Mouse (Mus musculus) hindbrain, embryonic 14.5 days (tissue): ENCODE measurements around the gene Abcb4. TPM values are rescaled to one million over a fixed set of nuclear protein-coding genes. Genes with fewer than 3 reads are reported as not detected.

Experiments
- ATAC-seq: fragments of 200-750 bp; cut with Nextera tagmentation; 2 replicates; pipeline ENCODE4 v1.8.0; 2017; ENCODE audit warnings: moderate number of reproducible peaks, mild to moderate bottlenecking, moderate TSS enrichment, moderate library complexity; ENCODE audit not compliant: low FRiP score
- DNase-seq: peaks from one replicate; pipeline ENCODE4 v3.0.0-alpha.2; 2015; ENCODE audit warnings: low spot score
- H3K27ac ChIP-seq: fragments of 300-500 bp; sonication (generic); 2 replicates; pipeline ENCODE4 v1.5.1; 2014; ENCODE audit warnings: mild to moderate bottlenecking, moderate library complexity
- H3K27me3 ChIP-seq: fragments of 300-500 bp; sonication (generic); 2 replicates; pipeline ENCODE4 v1.6.1; 2014; ENCODE audit warnings: mild to moderate bottlenecking, low read length, mixed read lengths; ENCODE audit not compliant: control insufficient read depth, insufficient read depth
- H3K36me3 ChIP-seq: fragments of 300-500 bp; sonication (generic); replicated peaks from 2 replicates; pipeline ENCODE4 v1.6.1; 2014; ENCODE audit not compliant: control insufficient read depth, insufficient read depth
- H3K4me1 ChIP-seq: fragments of 300-500 bp; sonication (generic); replicated peaks from 2 replicates; pipeline ENCODE4 v1.6.1; 2014; ENCODE audit warnings: antibody characterized with exemption, low read length, mixed read lengths; ENCODE audit not compliant: control insufficient read depth, insufficient read depth
- H3K4me2 ChIP-seq: fragments of 300-500 bp; sonication (generic); replicated peaks from 2 replicates; pipeline ENCODE4 v1.6.1; 2014; ENCODE audit warnings: mild to moderate bottlenecking, moderate library complexity
- H3K4me3 ChIP-seq: fragments of 300-500 bp; sonication (generic); replicated peaks from 2 replicates; pipeline ENCODE4 v1.5.1; 2014; ENCODE audit warnings: mild to moderate bottlenecking, low read length
- H3K9ac ChIP-seq: fragments of 300-500 bp; sonication (generic); 2 replicates; pipeline ENCODE4 v1.6.1; 2014
- H3K9me3 ChIP-seq: fragments of 300-500 bp; sonication (generic); 2 replicates; pipeline ENCODE4 v1.6.1; 2016; ENCODE audit warnings: low read length; ENCODE audit not compliant: control insufficient read depth
- WGBS: fragments of 180-500 bp; shearing (Covaris S2); extraction: QIAGEN DNeasy Blood & Tissue Kit; methylation state at CpG from one replicate; pipeline ENCODE4 v1.1.7; 2014; 5-methylcytosine and 5-hydroxymethylcytosine counted together
- polyA plus RNA-seq: library from polyadenylated mRNA; unstranded; fragments of >200 nt; fragmentation: Nextera tagmentation; extraction: Ambion mirVana; gene quantifications from 2 replicates; pipeline ENCODE4 v1.2.1, GENCODE M21; 2014

The Abcb4 gene
- polyA plus RNA-seq, 1 experiment from 2014 or later = 1.2 TPM

DNA sequence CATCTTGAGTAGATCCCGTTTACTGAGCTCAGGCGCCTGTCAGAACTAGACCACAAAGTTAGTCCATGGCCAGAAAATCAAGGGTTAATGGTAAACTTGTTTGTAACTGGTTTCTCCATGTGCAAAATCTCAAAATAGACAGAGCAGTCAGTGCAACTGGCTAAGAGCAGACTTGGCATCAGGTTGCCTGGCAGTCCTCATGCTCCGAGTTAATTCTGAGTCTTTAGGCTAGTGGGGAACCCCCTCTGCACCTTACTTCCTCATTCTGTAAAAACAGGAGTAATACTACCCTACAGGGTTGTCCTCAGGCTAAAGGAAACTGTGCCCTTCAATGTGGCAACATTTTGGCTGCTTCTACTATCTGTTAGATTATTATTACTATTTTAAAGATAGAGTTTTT lies 50.3 kb downstream of the Abcb4 start:
- Histone ChIP-seq H3K27ac (no peak overlapping the region), H3K4me1 (no peaks in the 10 kb centered on the region), H3K4me2 (no peak overlapping the region), H3K27me3 (no peaks in the 10 kb centered on the region), H3K4me3 (no peak overlapping the region), H3K36me3 (no peaks in the 10 kb centered on the region), H3K9ac (no peak overlapping the region), H3K9me3 (no peaks in the 10 kb centered on the region)
- 85% methylated on average over 3 of the region's 3 CpGs for WGBS
- ATAC-seq = no peak
- no peak for DNase-seq

DNA sequence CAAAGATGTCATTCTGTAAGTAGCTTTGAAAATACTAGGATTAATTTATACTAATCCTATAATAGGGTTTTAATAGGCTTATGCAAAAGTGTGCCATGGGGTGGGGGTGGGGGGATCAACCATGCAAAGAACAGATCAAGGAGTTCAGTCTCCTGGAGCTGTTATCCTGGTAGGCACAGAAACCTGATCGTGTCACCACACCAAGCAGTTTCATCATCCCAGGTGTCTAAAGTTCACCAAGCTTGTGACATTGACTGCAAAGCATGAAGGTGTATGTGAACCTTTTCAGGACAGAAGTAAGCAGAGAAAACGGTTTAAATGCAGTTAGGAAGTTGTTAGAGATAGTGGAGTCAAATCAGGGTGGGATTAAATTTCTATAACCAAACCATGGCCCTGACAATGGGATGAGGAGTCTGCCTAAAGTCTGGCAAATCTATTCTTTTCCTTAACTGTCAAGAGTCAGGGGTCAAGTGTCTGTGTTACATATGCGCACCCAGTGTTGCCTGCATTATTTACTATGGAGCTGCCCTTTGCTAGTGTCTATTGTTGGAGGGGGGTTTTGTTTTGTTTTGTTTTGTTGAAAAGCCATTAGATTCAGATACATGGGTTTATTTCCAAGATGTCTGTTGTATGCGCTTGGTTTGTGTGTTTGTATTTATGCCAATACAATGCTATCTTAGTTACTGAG lies 54.0 kb downstream of the Abcb4 start:
- no peaks in the 10 kb centered on the region for H3K27me3 ChIP-seq
- no peaks in the 10 kb centered on the region for H3K4me1 ChIP-seq
- no peak overlapping the region for H3K4me3 ChIP-seq
- no peak for DNase-seq
- WGBS = 68% methylated on average over 4 of the region's 4 CpGs
- ATAC-seq = no peak
- H3K27ac ChIP-seq = no peak overlapping the region
- no peaks in the 10 kb centered on the region for H3K9me3 ChIP-seq
- no peak overlapping the region for H3K9ac ChIP-seq
- no peaks in the 10 kb centered on the region for H3K36me3 ChIP-seq
- H3K4me2 ChIP-seq = no peak overlapping the region

DNA sequence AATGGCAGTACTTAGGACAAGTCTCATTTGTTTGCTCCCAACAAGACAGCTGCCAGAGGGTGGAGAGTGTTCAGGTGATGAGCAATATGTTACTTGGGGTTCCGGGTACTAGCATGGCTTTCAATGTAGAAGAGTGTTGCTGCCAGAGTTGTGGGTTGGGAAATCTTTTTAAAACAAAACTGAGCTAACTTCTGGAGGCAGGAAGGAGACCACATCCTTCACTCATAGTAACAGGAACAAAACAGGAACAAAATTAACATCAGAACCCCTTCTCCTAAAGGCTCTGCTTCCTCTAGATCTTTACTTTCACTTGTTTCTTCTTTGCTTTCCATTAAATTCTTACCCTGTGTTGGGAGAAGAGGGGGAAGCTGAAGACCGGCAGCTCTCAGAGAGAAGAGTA lies 60.1 kb downstream of the Abcb4 start:
- Histone ChIP-seq H3K36me3 (no peaks in the 10 kb centered on the region), H3K27ac (no peak overlapping the region), H3K9ac (no peak overlapping the region), H3K9me3 (no peaks in the 10 kb centered on the region), H3K4me3 (no peak overlapping the region), H3K4me1 (no peaks in the 10 kb centered on the region), H3K27me3 (no peaks in the 10 kb centered on the region), H3K4me2 (no peak overlapping the region)
- ATAC-seq (no peak), DNase-seq (no peak)
- WGBS = 93% methylated on average over 2 of the region's 2 CpGs

DNA sequence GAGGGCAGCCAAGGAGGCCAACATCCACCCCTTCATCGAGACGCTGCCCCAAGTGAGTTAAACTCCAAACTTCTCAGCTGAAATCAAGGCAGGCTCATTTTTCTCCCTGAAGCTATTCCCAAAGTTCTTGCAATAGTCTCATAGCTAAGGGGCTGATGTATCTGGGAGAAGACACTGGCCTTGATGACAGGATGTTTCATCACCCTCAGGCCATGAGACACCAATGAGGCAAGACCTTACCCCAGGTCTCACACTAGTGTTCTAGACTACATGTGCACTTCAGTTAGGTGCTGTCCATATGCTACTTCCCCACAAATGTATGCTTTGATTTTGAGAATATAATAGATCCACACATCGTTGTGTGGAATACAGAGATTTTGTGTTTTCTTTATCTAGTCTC lies 62.0 kb downstream of the Abcb4 start:
- Histone ChIP-seq H3K4me3 (no peak overlapping the region), H3K9ac (no peak overlapping the region), H3K4me2 (no peak overlapping the region), H3K4me1 (no peaks in the 10 kb centered on the region), H3K27me3 (no peaks in the 10 kb centered on the region), H3K27ac (no peak overlapping the region), H3K9me3 (no peaks in the 10 kb centered on the region), H3K36me3 (no peaks in the 10 kb centered on the region)
- ATAC-seq (no peak), DNase-seq (no peak)
- WGBS = 91% methylated on average over 3 of the region's 3 CpGs

DNA sequence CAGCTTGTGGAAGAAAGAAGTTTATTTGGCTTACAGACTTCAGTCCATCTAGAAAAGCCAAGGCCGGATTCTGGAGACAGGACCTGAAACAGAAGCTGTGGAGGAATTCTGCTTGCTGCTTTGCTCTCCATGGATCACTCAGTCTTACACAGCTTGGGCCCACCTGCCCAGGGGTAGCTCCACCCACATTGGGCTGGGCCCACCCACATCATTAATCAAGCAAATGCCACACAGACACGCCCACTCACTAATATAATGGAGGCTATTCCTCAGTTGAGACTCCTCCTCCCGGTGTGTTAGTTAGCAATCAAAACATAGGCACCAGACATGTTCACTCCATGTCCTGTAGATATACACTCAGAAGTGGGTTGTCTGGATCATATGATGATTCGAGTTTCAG lies 67.0 kb downstream of the Abcb4 start:
- DNase-seq = no peak
- no peaks in the 10 kb centered on the region for H3K4me1 ChIP-seq
- WGBS = 84% methylated on average over 4 of the region's 4 CpGs
- H3K27me3 ChIP-seq = no peaks in the 10 kb centered on the region
- no peak overlapping the region for H3K9ac ChIP-seq
- H3K9me3 ChIP-seq = no peaks in the 10 kb centered on the region
- H3K36me3 ChIP-seq = peaks cover 15% of the 10 kb centered on the region; the same call in 1 of the 2 replicates
- ATAC-seq = no peak
- no peak overlapping the region for H3K4me2 ChIP-seq
- no peak overlapping the region for H3K4me3 ChIP-seq
- H3K27ac ChIP-seq = no peak overlapping the region

DNA sequence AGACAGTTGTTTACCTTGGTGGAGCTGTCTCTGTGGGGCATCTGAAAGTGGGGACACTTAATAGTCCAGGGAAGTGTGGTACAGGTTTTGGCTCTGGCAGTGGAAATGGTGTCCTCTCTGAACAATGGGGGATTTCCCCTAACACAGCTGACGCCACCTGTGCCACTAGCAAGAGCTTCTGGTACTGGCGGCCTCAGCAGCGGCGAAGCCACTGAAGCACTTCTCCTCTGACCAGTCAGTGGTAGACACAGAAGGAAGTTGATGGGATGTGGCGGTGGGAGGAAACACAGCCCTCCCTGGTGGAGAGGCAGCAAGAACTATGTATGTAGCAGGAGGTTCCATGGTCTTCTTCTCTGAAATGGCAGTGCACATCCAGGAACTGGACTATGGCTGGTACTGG lies 71.0 kb downstream of the Abcb4 start:
- no peak overlapping the region for H3K4me3 ChIP-seq
- H3K9me3 ChIP-seq = no peaks in the 10 kb centered on the region
- no peak overlapping the region for H3K4me2 ChIP-seq
- no peak overlapping the region for H3K27ac ChIP-seq
- H3K9ac ChIP-seq = no peak overlapping the region
- H3K36me3 ChIP-seq = peaks cover 48% of the 10 kb centered on the region
- DNase-seq (no peak), ATAC-seq (no peak)
- WGBS = 94% methylated on average over 5 of the region's 5 CpGs
- H3K27me3 ChIP-seq = no peaks in the 10 kb centered on the region
- H3K4me1 ChIP-seq = no peaks in the 10 kb centered on the region

DNA sequence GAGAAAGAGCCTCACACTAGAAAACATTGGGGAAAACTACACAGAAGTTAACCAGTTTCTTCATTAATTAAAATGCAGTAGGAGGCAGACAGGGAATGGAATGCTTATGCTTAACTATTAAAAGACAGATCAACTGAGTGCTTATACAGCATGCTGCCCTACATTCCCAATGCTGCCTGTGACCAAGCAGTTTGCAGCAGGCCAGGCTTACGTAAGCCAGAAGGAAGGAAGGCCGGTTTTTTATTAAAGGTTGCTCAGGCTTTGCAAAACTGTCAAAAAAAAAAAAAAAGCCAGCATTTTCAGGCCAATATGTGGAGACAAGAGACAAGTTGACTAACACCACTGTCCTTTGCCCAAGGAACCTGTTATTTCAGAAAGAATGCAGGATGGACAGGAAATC lies 77.2 kb downstream of the Abcb4 start:
- Histone ChIP-seq H3K36me3 (peaks cover 72% of the 10 kb centered on the region), H3K9me3 (no peaks in the 10 kb centered on the region), H3K4me3 (no peak overlapping the region), H3K4me1 (no peaks in the 10 kb centered on the region), H3K9ac (no peak overlapping the region), H3K4me2 (no peak overlapping the region), H3K27ac (no peak overlapping the region), H3K27me3 (no peaks in the 10 kb centered on the region)
- ATAC-seq = no peak
- WGBS = 95% methylated on average over 2 of the region's 2 CpGs
- DNase-seq = no peak

DNA sequence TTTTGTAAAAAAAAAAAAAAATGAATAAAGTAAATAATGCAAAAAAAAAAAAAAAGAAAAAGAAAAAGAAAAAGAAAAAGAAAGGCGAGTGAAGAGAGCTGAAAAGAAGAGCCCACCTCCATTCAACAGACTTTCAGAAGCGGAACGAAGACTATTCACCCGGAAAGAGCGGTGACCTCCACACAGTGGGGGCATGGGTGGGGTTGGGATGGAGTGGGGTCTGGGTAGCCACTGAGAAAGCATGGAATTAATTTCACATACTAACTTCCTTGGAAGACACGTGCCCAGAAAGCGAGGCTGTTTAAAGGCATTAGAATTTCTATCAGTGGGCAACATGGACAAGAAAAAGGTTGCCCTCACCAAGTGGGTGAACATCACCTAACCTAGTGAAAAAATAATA lies 78.8 kb downstream of the Abcb4 start:
- H3K4me2 ChIP-seq = no peak overlapping the region
- no peak overlapping the region for H3K4me3 ChIP-seq
- WGBS = 32% methylated on average over 7 of the region's 7 CpGs
- H3K4me1 ChIP-seq = no peaks in the 10 kb centered on the region
- no peak overlapping the region for H3K9ac ChIP-seq
- H3K36me3 ChIP-seq = peaks cover 58% of the 10 kb centered on the region
- H3K27me3 ChIP-seq = no peaks in the 10 kb centered on the region
- no peaks in the 10 kb centered on the region for H3K9me3 ChIP-seq
- DNase-seq (no peak), ATAC-seq (no peak)
- H3K27ac ChIP-seq = no peak overlapping the region

DNA sequence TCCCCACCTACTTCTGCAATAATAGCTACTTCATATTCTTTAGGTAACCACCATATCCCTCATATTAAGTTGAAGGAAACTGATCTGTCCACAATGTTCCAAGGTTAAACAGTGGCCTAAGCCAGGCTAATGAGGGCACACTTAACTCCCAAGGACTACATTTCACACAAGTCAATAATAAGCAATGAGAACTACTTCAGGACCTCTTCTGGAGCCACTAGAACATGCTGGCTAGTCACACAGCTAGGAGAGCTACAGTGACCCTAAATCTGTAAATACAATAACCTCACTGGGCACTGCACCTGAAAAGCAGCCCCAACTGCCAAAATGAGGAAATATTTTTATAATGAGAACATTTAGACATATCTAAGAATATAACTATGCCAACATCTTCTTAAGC lies 81.2 kb downstream of the Abcb4 start:
- H3K27me3 ChIP-seq = no peaks in the 10 kb centered on the region
- H3K9me3 ChIP-seq = no peaks in the 10 kb centered on the region
- DNase-seq = no peak
- no peaks in the 10 kb centered on the region for H3K4me1 ChIP-seq
- peaks cover 45% of the 10 kb centered on the region for H3K36me3 ChIP-seq
- ATAC-seq = no peak
- no peak overlapping the region for H3K4me3 ChIP-seq
- H3K27ac ChIP-seq = no peak overlapping the region
- no peak overlapping the region for H3K9ac ChIP-seq
- H3K4me2 ChIP-seq = no peak overlapping the region

DNA sequence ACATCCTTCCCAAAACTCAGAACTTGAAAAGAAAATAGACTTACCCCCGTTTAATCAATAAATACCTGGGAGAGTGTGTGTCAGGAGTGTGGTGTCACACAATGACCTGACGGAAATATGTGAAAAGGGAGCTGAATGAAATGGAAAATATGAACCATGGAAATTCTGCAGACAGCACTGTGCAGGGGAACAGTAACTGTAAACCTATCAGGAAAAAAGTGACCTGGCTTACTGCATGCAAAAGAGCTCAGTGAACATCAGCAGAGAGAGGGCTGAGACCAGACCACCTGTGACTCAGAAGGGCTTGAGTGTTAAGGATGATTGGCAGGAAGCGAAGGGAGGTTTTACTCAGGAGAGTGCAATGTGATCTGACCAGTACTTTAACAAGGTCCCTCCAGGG lies 92.0 kb downstream of the Abcb4 start:
- no peak overlapping the region for H3K4me3 ChIP-seq
- no peak for DNase-seq
- no peak for ATAC-seq
- H3K27ac ChIP-seq = no peak overlapping the region
- WGBS = 94% methylated on average over 3 of the region's 3 CpGs
- H3K27me3 ChIP-seq = no peaks in the 10 kb centered on the region
- no peaks in the 10 kb centered on the region for H3K9me3 ChIP-seq
- no peak overlapping the region for H3K9ac ChIP-seq
- H3K4me1 ChIP-seq = no peaks in the 10 kb centered on the region
- H3K4me2 ChIP-seq = no peak overlapping the region
- peaks cover 39% of the 10 kb centered on the region for H3K36me3 ChIP-seq
